Mouse (Mus musculus): Measurements from ENCODE around the gene Sele. TPM values are rescaled to one million over a fixed set of nuclear protein-coding genes. Genes with fewer than 3 reads are reported as not detected.

Sele gene
- polyA plus RNA-seq, 1 experiment: not detected

GRCm38 (mm10) chr1:164073091-164073490 lies 25.1 kb downstream of the Sele start:
- TF ChIP-seq CTCF (IDR thresholded peaks at IDR 0.05; ENCODE audit: low read depth, low read length): no peak
- no peak for TF ChIP-seq EP300 (IDR thresholded peaks at IDR 0.05; ENCODE audit: insufficient read depth, low read depth, low read length)
- no peak for TF ChIP-seq POLR2A (IDR thresholded peaks at IDR 0.05; ENCODE audit: insufficient read depth, low read length)
- H3K36me3 ChIP-seq (ENCODE audit: control insufficient read depth, insufficient read depth, low read length, poor library complexity, severe bottlenecking): no peaks in the 10 kb centered on the region

GRCm38 (mm10) chr1:164073803-164074202 lies 25.8 kb downstream of the Sele start:
- no peak for TF ChIP-seq EP300 (IDR thresholded peaks at IDR 0.05; ENCODE audit: insufficient read depth, low read depth, low read length)
- no peak for TF ChIP-seq POLR2A (IDR thresholded peaks at IDR 0.05; ENCODE audit: insufficient read depth, low read length)
- no peak for TF ChIP-seq CTCF (IDR thresholded peaks at IDR 0.05; ENCODE audit: low read depth, low read length)
- Histone ChIP-seq H3K27me3 (ENCODE audit: control insufficient read depth, insufficient read depth, low read length, poor library complexity, severe bottlenecking) (no peaks in the 10 kb centered on the region), H3K4me3 (ENCODE audit: low read depth, low read length) (no peak overlapping the region), H3K27ac (ENCODE audit: insufficient read depth, low read length) (no peak overlapping the region), H3K36me3 (ENCODE audit: control insufficient read depth, insufficient read depth, low read length, poor library complexity, severe bottlenecking) (no peaks in the 10 kb centered on the region), H3K9ac (ENCODE audit: low read depth, poor library complexity, severe bottlenecking) (no peak overlapping the region), H3K4me1 (ENCODE audit: control insufficient read depth, insufficient read depth, low read length) (no peaks in the 10 kb centered on the region), H3K9me3 (replicated peaks; ENCODE audit: control insufficient read depth, insufficient read depth, low read length, poor library complexity, severe bottlenecking) (no peaks in the 10 kb centered on the region)

More at GRCm38 (mm10) chr1:164073091-164073490, 25.1 kb downstream of the Sele start:
- no peak overlapping the region for H3K4me3 ChIP-seq (ENCODE audit: low read depth, low read length)
- H3K4me1 ChIP-seq (ENCODE audit: control insufficient read depth, insufficient read depth, low read length): no peaks in the 10 kb centered on the region
- no peak overlapping the region for H3K9ac ChIP-seq (ENCODE audit: low read depth, poor library complexity, severe bottlenecking)
- no peaks in the 10 kb centered on the region for H3K9me3 ChIP-seq (replicated peaks; ENCODE audit: control insufficient read depth, insufficient read depth, low read length, poor library complexity, severe bottlenecking)
- H3K27me3 ChIP-seq (ENCODE audit: control insufficient read depth, insufficient read depth, low read length, poor library complexity, severe bottlenecking): no peaks in the 10 kb centered on the region
- H3K27ac ChIP-seq (ENCODE audit: insufficient read depth, low read length): no peak overlapping the region

GRCm38 (mm10) chr1:164074606-164075140 lies 26.6 kb downstream of the Sele start:
- no peak for TF ChIP-seq POLR2A (IDR thresholded peaks at IDR 0.05; ENCODE audit: insufficient read depth, low read length)
- TF ChIP-seq EP300 (IDR thresholded peaks at IDR 0.05; ENCODE audit: insufficient read depth, low read depth, low read length): no peak
- TF ChIP-seq CTCF (IDR thresholded peaks at IDR 0.05; ENCODE audit: low read depth, low read length): no peak
- Histone ChIP-seq H3K4me1 (ENCODE audit: control insufficient read depth, insufficient read depth, low read length) (no peaks in the 10 kb centered on the region), H3K4me3 (ENCODE audit: low read depth, low read length) (no peak overlapping the region), H3K27ac (ENCODE audit: insufficient read depth, low read length) (no peak overlapping the region), H3K9ac (ENCODE audit: low read depth, poor library complexity, severe bottlenecking) (no peak overlapping the region), H3K36me3 (ENCODE audit: control insufficient read depth, insufficient read depth, low read length, poor library complexity, severe bottlenecking) (no peaks in the 10 kb centered on the region), H3K9me3 (replicated peaks; ENCODE audit: control insufficient read depth, insufficient read depth, low read length, poor library complexity, severe bottlenecking) (no peaks in the 10 kb centered on the region), H3K27me3 (ENCODE audit: control insufficient read depth, insufficient read depth, low read length, poor library complexity, severe bottlenecking) (no peaks in the 10 kb centered on the region)

GRCm38 (mm10) chr1:164075416-164075815 lies 27.4 kb downstream of the Sele start:
- no peaks in the 10 kb centered on the region for H3K4me1 ChIP-seq (ENCODE audit: control insufficient read depth, insufficient read depth, low read length)
- no peak overlapping the region for H3K27ac ChIP-seq (ENCODE audit: insufficient read depth, low read length)
- H3K9me3 ChIP-seq (replicated peaks; ENCODE audit: control insufficient read depth, insufficient read depth, low read length, poor library complexity, severe bottlenecking): no peaks in the 10 kb centered on the region
- H3K4me3 ChIP-seq (ENCODE audit: low read depth, low read length): no peak overlapping the region
- H3K9ac ChIP-seq (ENCODE audit: low read depth, poor library complexity, severe bottlenecking): no peak overlapping the region
- H3K27me3 ChIP-seq (ENCODE audit: control insufficient read depth, insufficient read depth, low read length, poor library complexity, severe bottlenecking): no peaks in the 10 kb centered on the region
- no peaks in the 10 kb centered on the region for H3K36me3 ChIP-seq (ENCODE audit: control insufficient read depth, insufficient read depth, low read length, poor library complexity, severe bottlenecking)
- TF ChIP-seq EP300 (IDR thresholded peaks at IDR 0.05; ENCODE audit: insufficient read depth, low read depth, low read length) (no peak), CTCF (IDR thresholded peaks at IDR 0.05; ENCODE audit: low read depth, low read length) (no peak), POLR2A (IDR thresholded peaks at IDR 0.05; ENCODE audit: insufficient read depth, low read length) (no peak)

GRCm38 (mm10) chr1:164076441-164076840 lies 28.4 kb downstream of the Sele start:
- Histone ChIP-seq H3K9me3 (replicated peaks; ENCODE audit: control insufficient read depth, insufficient read depth, low read length, poor library complexity, severe bottlenecking) (no peaks in the 10 kb centered on the region), H3K9ac (ENCODE audit: low read depth, poor library complexity, severe bottlenecking) (no peak overlapping the region), H3K27ac (ENCODE audit: insufficient read depth, low read length) (no peak overlapping the region), H3K4me3 (ENCODE audit: low read depth, low read length) (no peak overlapping the region), H3K36me3 (ENCODE audit: control insufficient read depth, insufficient read depth, low read length, poor library complexity, severe bottlenecking) (no peaks in the 10 kb centered on the region), H3K27me3 (ENCODE audit: control insufficient read depth, insufficient read depth, low read length, poor library complexity, severe bottlenecking) (no peaks in the 10 kb centered on the region), H3K4me1 (ENCODE audit: control insufficient read depth, insufficient read depth, low read length) (no peaks in the 10 kb centered on the region)
- TF ChIP-seq POLR2A (IDR thresholded peaks at IDR 0.05; ENCODE audit: insufficient read depth, low read length) (no peak), CTCF (IDR thresholded peaks at IDR 0.05; ENCODE audit: low read depth, low read length) (no peak), EP300 (IDR thresholded peaks at IDR 0.05; ENCODE audit: insufficient read depth, low read depth, low read length) (no peak)

GRCm38 (mm10) chr1:164077031-164077430 lies 29.0 kb downstream of the Sele start:
- H3K4me1 ChIP-seq (ENCODE audit: control insufficient read depth, insufficient read depth, low read length): no peaks in the 10 kb centered on the region
- no peak for TF ChIP-seq EP300 (IDR thresholded peaks at IDR 0.05; ENCODE audit: insufficient read depth, low read depth, low read length)
- no peak overlapping the region for H3K27ac ChIP-seq (ENCODE audit: insufficient read depth, low read length)
- no peaks in the 10 kb centered on the region for H3K27me3 ChIP-seq (ENCODE audit: control insufficient read depth, insufficient read depth, low read length, poor library complexity, severe bottlenecking)
- H3K9ac ChIP-seq (ENCODE audit: low read depth, poor library complexity, severe bottlenecking): no peak overlapping the region
- H3K4me3 ChIP-seq (ENCODE audit: low read depth, low read length): no peak overlapping the region
- H3K36me3 ChIP-seq (ENCODE audit: control insufficient read depth, insufficient read depth, low read length, poor library complexity, severe bottlenecking): no peaks in the 10 kb centered on the region
- H3K9me3 ChIP-seq (replicated peaks; ENCODE audit: control insufficient read depth, insufficient read depth, low read length, poor library complexity, severe bottlenecking): no peaks in the 10 kb centered on the region

Measured in ES-Bruce4 (cell line).